Comparison of ENCODE assay signal across 8 mouse cellular contexts in the genomic region with DNA sequence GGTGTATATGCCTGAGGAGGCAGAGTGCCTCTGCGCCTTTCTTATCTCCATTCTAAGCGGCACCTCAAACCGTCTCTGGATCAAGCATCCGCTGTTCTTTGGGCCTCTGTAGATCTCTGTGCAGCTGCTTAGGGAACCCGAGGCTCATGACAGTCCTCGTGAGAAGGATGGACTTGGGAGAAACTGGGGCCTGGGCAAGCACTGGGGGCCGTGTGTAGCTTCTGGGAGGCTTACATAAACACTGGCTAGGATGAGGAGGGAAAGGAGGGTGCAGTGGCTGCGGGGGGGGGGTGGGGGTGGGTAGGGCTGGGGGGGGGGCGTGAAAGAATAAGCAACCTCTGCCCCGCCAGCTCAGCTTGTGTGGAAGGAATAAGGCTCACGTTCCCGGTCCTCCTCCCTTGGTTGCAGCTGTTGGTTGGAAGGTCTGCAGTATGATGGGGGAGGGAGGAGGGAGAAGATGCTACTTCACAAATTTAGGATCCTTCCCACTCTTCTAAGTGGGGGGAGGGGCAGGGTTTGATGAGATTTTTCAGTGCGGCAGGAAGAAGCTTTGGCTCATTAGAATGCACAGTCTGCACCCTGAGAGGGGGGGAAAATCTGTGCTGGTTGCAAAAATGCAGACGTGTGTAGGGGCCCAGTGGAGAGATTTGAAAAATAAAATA. TPM values are rescaled to one million over a fixed set of nuclear protein-coding genes. Genes with fewer than 3 reads are reported as not detected.
DNase-seq lines count a peak whose midpoint lies in the region; ATAC-seq lines count a peak whose summit lies in the region.

No protein-coding gene starts in this region.

- no peak for ATAC-seq in embryonic facial prominence, embryonic 13.5 days (ENCODE audit: insufficient number of reproducible peaks, insufficient read depth, low FRiP score, low TSS enrichment, low read depth)
- no peak for ATAC-seq in heart, embryonic 13.5 days (ENCODE audit: extremely low read depth, insufficient number of reproducible peaks, low FRiP score, low TSS enrichment)
- 0 out of 2 replicates have a peak, but pooled peaks have one; percentile 8 for ATAC-seq in kidney, embryonic 16.5 days (ENCODE audit: low FRiP score, low TSS enrichment)
- no peak for ATAC-seq in lung, embryonic 16.5 days (ENCODE audit: low read depth)

- H3K27ac ChIP-seq in embryonic facial prominence, embryonic 13.5 days: peak overlapping the region; percentile 91
- H3K27ac ChIP-seq in heart, embryonic 13.5 days (replicated peaks): peak overlapping the region; percentile 98
- peak overlapping the region; percentile 99 for H3K27ac ChIP-seq in kidney, embryonic 16.5 days (ENCODE audit: low read length)
- peak overlapping the region; percentile 95 for H3K27ac ChIP-seq in lung, embryonic 16.5 days (ENCODE audit: low read length)

- WGBS in embryonic facial prominence, embryonic 13.5 days: 15% methylated on average over 14 of the region's 14 CpGs
- WGBS in heart, embryonic 13.5 days: 13% methylated on average over 14 of the region's 14 CpGs
- 17% methylated on average over 13 of the region's 14 CpGs for WGBS in kidney, embryonic 16.5 days
- 22% methylated on average over 13 of the region's 14 CpGs for WGBS in lung, embryonic 16.5 days

- no peaks in the 10 kb centered on the region for H3K9me3 ChIP-seq in embryonic facial prominence, embryonic 13.5 days
- H3K9me3 ChIP-seq in heart, embryonic 13.5 days: no peaks in the 10 kb centered on the region
- no peaks in the 10 kb centered on the region for H3K9me3 ChIP-seq in kidney, embryonic 16.5 days (ENCODE audit: low read length)
- H3K9me3 ChIP-seq in lung, embryonic 16.5 days (ENCODE audit: control insufficient read depth, low read length): no peaks in the 10 kb centered on the region

- no peaks in the 10 kb centered on the region for H3K36me3 ChIP-seq in embryonic facial prominence, embryonic 13.5 days
- H3K36me3 ChIP-seq in heart, embryonic 13.5 days: no peaks in the 10 kb centered on the region
- H3K36me3 ChIP-seq in kidney, embryonic 16.5 days (ENCODE audit: insufficient read depth, low read length): no peaks in the 10 kb centered on the region
- H3K36me3 ChIP-seq in lung, embryonic 16.5 days (ENCODE audit: control insufficient read depth, insufficient read depth, low read length): no peaks in the 10 kb centered on the region

- peak overlapping the region; percentile 58; the same call in 1 of the 2 replicates for H3K4me2 ChIP-seq in embryonic facial prominence, embryonic 13.5 days
- H3K4me2 ChIP-seq in heart, embryonic 13.5 days: peak overlapping the region; percentile 67
- H3K4me2 ChIP-seq in kidney, embryonic 16.5 days (replicated peaks; ENCODE audit: low read depth, low read length): peak overlapping the region; percentile 2; the same call in 1 of the 2 replicates
- no peak overlapping the region for H3K4me2 ChIP-seq in lung, embryonic 16.5 days (ENCODE audit: low read depth, low read length)

- peak; percentile 73 to 83 for DNase-seq in left cerebral cortex, adult 18-20 months (ENCODE audit: low spot score in 2 of 2)
- no peak for DNase-seq in left cerebral cortex, postnatal 4 days
- DNase-seq in skeletal muscle tissue, adult 2 months (ENCODE audit: low read depth, low spot score): peak; percentile 95
- no peak for DNase-seq in thymus, postnatal 14 days

- no peaks in the 10 kb centered on the region for H3K27me3 ChIP-seq in embryonic facial prominence, embryonic 13.5 days
- no peaks in the 10 kb centered on the region for H3K27me3 ChIP-seq in heart, embryonic 13.5 days (replicated peaks)
- H3K27me3 ChIP-seq in kidney, embryonic 16.5 days (ENCODE audit: insufficient read depth, low read length): no peaks in the 10 kb centered on the region
- H3K27me3 ChIP-seq in lung, embryonic 16.5 days (ENCODE audit: control insufficient read depth, insufficient read depth, low read depth, low read length): no peaks in the 10 kb centered on the region

- intact Hi-C loops in left cerebral cortex, postnatal 4 days (cut with DNase I): no loop called here

- peak overlapping the region; percentile 64 for H3K9ac ChIP-seq in embryonic facial prominence, embryonic 13.5 days
- peak overlapping the region; percentile 78 for H3K9ac ChIP-seq in heart, embryonic 13.5 days
- peak overlapping the region; percentile 23 for H3K9ac ChIP-seq in kidney, embryonic 16.5 days (replicated peaks; ENCODE audit: low read length)
- no peak overlapping the region for H3K9ac ChIP-seq in lung, embryonic 16.5 days (ENCODE audit: low read length)

- H3K4me3 ChIP-seq in embryonic facial prominence, embryonic 13.5 days: no peak overlapping the region
- H3K4me3 ChIP-seq in heart, embryonic 13.5 days: no peak overlapping the region
- H3K4me3 ChIP-seq in kidney, embryonic 16.5 days (ENCODE audit: low read length): no peak overlapping the region
- no peak overlapping the region for H3K4me3 ChIP-seq in lung, embryonic 16.5 days (ENCODE audit: low read length)

- H3K4me1 ChIP-seq in embryonic facial prominence, embryonic 13.5 days: peaks cover 57% of the 10 kb centered on the region
- peaks cover 69% of the 10 kb centered on the region for H3K4me1 ChIP-seq in heart, embryonic 13.5 days
- H3K4me1 ChIP-seq in kidney, embryonic 16.5 days (ENCODE audit: insufficient read depth, low read length): peaks cover 78% of the 10 kb centered on the region
- H3K4me1 ChIP-seq in lung, embryonic 16.5 days (replicated peaks; ENCODE audit: control insufficient read depth, insufficient read depth, low read length): peaks cover 61% of the 10 kb centered on the region

RNA-seq across cellular contexts. Expression of gene Nr1d1, which starts 6.8 kb away (rescaled TPM):
- total RNA-seq in left cerebral cortex, adult 18-20 months (2021): 100 to 1,000 TPM in 1 of 2 experiments, 10 to 100 TPM in 1; 87.2 to 122 TPM
- 10 to 100 TPM; 31.9 TPM for total RNA-seq in left cerebral cortex, postnatal 4 days (2021)
- 1.4 and 1.5 TPM in 2 replicates for polyA plus RNA-seq in embryonic facial prominence, embryonic 13.5 days (2015; fragmentation: Nextera tagmentation; extraction: Ambion mirVana)
- 5.9 and 6.4 TPM in 2 replicates for polyA plus RNA-seq in heart, embryonic 13.5 days (2015; fragmentation: Nextera tagmentation; extraction: Ambion mirVana)
- 2.2 and 2.4 TPM in 2 replicates for polyA plus RNA-seq in kidney, embryonic 16.5 days (2015; fragmentation: Nextera tagmentation; extraction: Ambion mirVana)
- polyA plus RNA-seq in lung, embryonic 16.5 days (2015; fragmentation: Nextera tagmentation; extraction: Ambion mirVana): 1.4 and 1.6 TPM in 2 replicates

RNA-seq across cellular contexts. Expression of gene Msl1, which starts 13.3 kb away (rescaled TPM):
- 100 to 1,000 TPM; 182 to 185 TPM for total RNA-seq in left cerebral cortex, adult 18-20 months (2021)
- 100 to 1,000 TPM; 163 to 166 TPM for total RNA-seq in left cerebral cortex, postnatal 4 days (2021)
- 31.5 and 33.0 TPM in 2 replicates for polyA plus RNA-seq in embryonic facial prominence, embryonic 13.5 days (2015; fragmentation: Nextera tagmentation; extraction: Ambion mirVana)
- 14.6 and 15.7 TPM in 2 replicates for polyA plus RNA-seq in heart, embryonic 13.5 days (2015; fragmentation: Nextera tagmentation; extraction: Ambion mirVana)
- 23.7 and 24.2 TPM in 2 replicates for polyA plus RNA-seq in kidney, embryonic 16.5 days (2015; fragmentation: Nextera tagmentation; extraction: Ambion mirVana)
- polyA plus RNA-seq in lung, embryonic 16.5 days (2015; fragmentation: Nextera tagmentation; extraction: Ambion mirVana): 19.4 and 20.3 TPM in 2 replicates

RNA-seq across cellular contexts. Expression of gene Casc3, which starts 22.7 kb away (rescaled TPM):
- 10 to 100 TPM; 53.0 to 57.3 TPM for total RNA-seq in left cerebral cortex, adult 18-20 months (2021)
- total RNA-seq in left cerebral cortex, postnatal 4 days (2021): 10 to 100 TPM; 61.0 to 67.1 TPM
- 39.0 and 40.3 TPM in 2 replicates for polyA plus RNA-seq in embryonic facial prominence, embryonic 13.5 days (2015; fragmentation: Nextera tagmentation; extraction: Ambion mirVana)
- 22.3 and 23.1 TPM in 2 replicates for polyA plus RNA-seq in heart, embryonic 13.5 days (2015; fragmentation: Nextera tagmentation; extraction: Ambion mirVana)
- 36.2 and 41.0 TPM in 2 replicates for polyA plus RNA-seq in kidney, embryonic 16.5 days (2015; fragmentation: Nextera tagmentation; extraction: Ambion mirVana)
- 33.2 and 36.6 TPM in 2 replicates for polyA plus RNA-seq in lung, embryonic 16.5 days (2015; fragmentation: Nextera tagmentation; extraction: Ambion mirVana)

RNA-seq across cellular contexts. Expression of gene Thra, which starts 41.5 kb away (rescaled TPM):
- 100 to 1,000 TPM; 708 to 832 TPM for total RNA-seq in left cerebral cortex, adult 18-20 months (2021)
- 1,000 to 10,000 TPM; 1,274 to 1,289 TPM for total RNA-seq in left cerebral cortex, postnatal 4 days (2021)
- polyA plus RNA-seq in embryonic facial prominence, embryonic 13.5 days (2015; fragmentation: Nextera tagmentation; extraction: Ambion mirVana): 46.5 and 47.3 TPM in 2 replicates
- polyA plus RNA-seq in heart, embryonic 13.5 days (2015; fragmentation: Nextera tagmentation; extraction: Ambion mirVana): 30.0 and 32.0 TPM in 2 replicates
- polyA plus RNA-seq in kidney, embryonic 16.5 days (2015; fragmentation: Nextera tagmentation; extraction: Ambion mirVana): 24.4 and 25.9 TPM in 2 replicates
- polyA plus RNA-seq in lung, embryonic 16.5 days (2015; fragmentation: Nextera tagmentation; extraction: Ambion mirVana): 36.3 and 36.4 TPM in 2 replicates

RNA-seq across cellular contexts. Expression of gene Med24, which starts 52.7 kb away (rescaled TPM):
- 100 to 1,000 TPM; 108 to 127 TPM for total RNA-seq in left cerebral cortex, adult 18-20 months (2021)
- total RNA-seq in left cerebral cortex, postnatal 4 days (2021): 10 to 100 TPM; 96.8 to 99.4 TPM
- 63.8 and 65.0 TPM in 2 replicates for polyA plus RNA-seq in embryonic facial prominence, embryonic 13.5 days (2015; fragmentation: Nextera tagmentation; extraction: Ambion mirVana)
- 35.1 and 37.4 TPM in 2 replicates for polyA plus RNA-seq in heart, embryonic 13.5 days (2015; fragmentation: Nextera tagmentation; extraction: Ambion mirVana)
- polyA plus RNA-seq in kidney, embryonic 16.5 days (2015; fragmentation: Nextera tagmentation; extraction: Ambion mirVana): 71.4 and 73.9 TPM in 2 replicates
- 56.6 and 57.8 TPM in 2 replicates for polyA plus RNA-seq in lung, embryonic 16.5 days (2015; fragmentation: Nextera tagmentation; extraction: Ambion mirVana)

Comparison
In these comparisons a context has a peak if more than half of its experiments do, and no peak if none do; other contexts are left out.
1. DNase-seq: peak in left cerebral cortex, adult 18-20 months (2 of 2) and skeletal muscle tissue, adult 2 months (single experiment); none in left cerebral cortex, postnatal 4 days (single experiment) and thymus, postnatal 14 days (single experiment).
2. Peak in every context shown above with its lines, with median percentiles within 50 percentile points of each other: H3K27ac ChIP-seq.